Mouse (Mus musculus): Measurements from ENCODE around the gene Utrn. TPM values are rescaled to one million over a fixed set of nuclear protein-coding genes. Genes with fewer than 3 reads are reported as not detected.

The Utrn gene
- total and polyA plus RNA-seq, 3 experiments, result 18.8 to 68.1 (median 61.8) TPM

- peak; percentile 34 to 54 for DNase-seq
- WGBS, result 10% methylated on average over 6 of the region's 6 CpGs
- intact Hi-C loops (cut with DNase I), result loop anchor here (5.0 kb wide), 3 partner anchors 173 to 303 kb away; partner anchors contain the start of gene Utrn
- 0 out of 2 replicates have a peak, but pooled peaks have one; percentile 37 for TF ChIP-seq EP300 (IDR thresholded peaks at IDR 0.05; ENCODE audit: insufficient read depth, low read depth, low read length)
- TF ChIP-seq CTCF (IDR thresholded peaks at IDR 0.05), result no peak
- no peak overlapping the region for H3K4me3 ChIP-seq
- no peak overlapping the region for H3K9ac ChIP-seq (ENCODE audit: low read depth, low read length)
- no peaks in the 10 kb centered on the region for H3K79me2 ChIP-seq (replicated peaks; ENCODE audit: control insufficient read depth, insufficient read depth, low read length)
- H3K36me3 ChIP-seq (ENCODE audit: control insufficient read depth, insufficient read depth, low read length), result peaks cover 4% of the 10 kb centered on the region
- no peaks in the 10 kb centered on the region; the same call in none of the 2 replicates for H3K4me1 ChIP-seq (ENCODE audit: control insufficient read depth, insufficient read depth, low read length)
- H3K27me3 ChIP-seq (ENCODE audit: control insufficient read depth, insufficient read depth, low read length), result no peaks in the 10 kb centered on the region
- peak overlapping the region; percentile 42; the same call in 1 of the 2 replicates for H3K27ac ChIP-seq
These were observed 174.4 kb downstream of the Utrn start for GRCm38 (mm10) chr10:12694774-12695173.

- 0 out of 2 replicates have a peak, but pooled peaks cover 1% of the 10 kb centered on the region for H3K79me2 ChIP-seq (replicated peaks; ENCODE audit: control insufficient read depth, insufficient read depth, low read length)
- intact Hi-C loops (cut with DNase I), result loop anchor here (5.0 kb wide), 3 partner anchors 177 to 307 kb away; partner anchors contain the start of gene Utrn
- TF ChIP-seq EP300 (IDR thresholded peaks at IDR 0.05; ENCODE audit: insufficient read depth, low read depth, low read length) (0 out of 2 replicates have a peak, but pooled peaks have one; percentile 45), POLR2A (IDR thresholded peaks at IDR 0.05; ENCODE audit: insufficient read depth, low read depth, low read length) (no peak), CTCF (IDR thresholded peaks at IDR 0.05) (peak; percentile 80)
- no peaks in the 10 kb centered on the region for H3K27me3 ChIP-seq (ENCODE audit: control insufficient read depth, insufficient read depth, low read length)
- H3K4me1 ChIP-seq (ENCODE audit: control insufficient read depth, insufficient read depth, low read length), result no peaks in the 10 kb centered on the region; the same call in 1 of the 2 replicates
- DNase-seq, result peak; percentile 70 to 74
- H3K36me3 ChIP-seq (ENCODE audit: control insufficient read depth, insufficient read depth, low read length), result peaks cover 4% of the 10 kb centered on the region; the same call in 1 of the 2 replicates
- no peak overlapping the region for H3K27ac ChIP-seq
- no peak overlapping the region for H3K4me3 ChIP-seq
- H3K9ac ChIP-seq (ENCODE audit: low read depth, low read length), result no peak overlapping the region
- 21% methylated on average over 5 of the region's 5 CpGs for WGBS
These were observed 178.6 kb downstream of the Utrn start for GRCm38 (mm10) chr10:12690601-12691000.

GRCm38 (mm10) chr10:12685683-12686082 is 183.5 kb downstream of the Utrn start:
- Histone ChIP-seq H3K9ac (ENCODE audit: low read depth, low read length) (no peak overlapping the region), H3K4me1 (ENCODE audit: control insufficient read depth, insufficient read depth, low read length) (no peaks in the 10 kb centered on the region), H3K79me2 (replicated peaks; ENCODE audit: control insufficient read depth, insufficient read depth, low read length) (0 out of 2 replicates have a peak, but pooled peaks cover 1% of the 10 kb centered on the region), H3K27me3 (ENCODE audit: control insufficient read depth, insufficient read depth, low read length) (no peaks in the 10 kb centered on the region), H3K27ac (no peak overlapping the region), H3K4me3 (no peak overlapping the region), H3K36me3 (ENCODE audit: control insufficient read depth, insufficient read depth, low read length) (no peaks in the 10 kb centered on the region)
- intact Hi-C loops (cut with DNase I), result no loop called here
- DNase-seq, result no peak
- TF ChIP-seq CTCF (IDR thresholded peaks at IDR 0.05) (no peak), POLR2A (IDR thresholded peaks at IDR 0.05; ENCODE audit: insufficient read depth, low read depth, low read length) (no peak), EP300 (IDR thresholded peaks at IDR 0.05; ENCODE audit: insufficient read depth, low read depth, low read length) (no peak)

GRCm38 (mm10) chr10:12684018-12684417 is 185.1 kb downstream of the Utrn start:
- TF ChIP-seq POLR2A (IDR thresholded peaks at IDR 0.05; ENCODE audit: insufficient read depth, low read depth, low read length) (no peak), CTCF (IDR thresholded peaks at IDR 0.05) (no peak), EP300 (IDR thresholded peaks at IDR 0.05; ENCODE audit: insufficient read depth, low read depth, low read length) (no peak)
- H3K9ac ChIP-seq (ENCODE audit: low read depth, low read length), result no peak overlapping the region
- H3K36me3 ChIP-seq (ENCODE audit: control insufficient read depth, insufficient read depth, low read length), result peaks cover 3% of the 10 kb centered on the region; the same call in 1 of the 2 replicates
- H3K4me1 ChIP-seq (ENCODE audit: control insufficient read depth, insufficient read depth, low read length), result no peaks in the 10 kb centered on the region
- no peak overlapping the region for H3K27ac ChIP-seq
- H3K79me2 ChIP-seq (replicated peaks; ENCODE audit: control insufficient read depth, insufficient read depth, low read length), result 0 out of 2 replicates have a peak, but pooled peaks cover 1% of the 10 kb centered on the region
- intact Hi-C loops (cut with DNase I), result no loop called here
- H3K4me3 ChIP-seq, result no peak overlapping the region
- 92% methylated on average over 3 of the region's 3 CpGs for WGBS
- no peaks in the 10 kb centered on the region for H3K27me3 ChIP-seq (ENCODE audit: control insufficient read depth, insufficient read depth, low read length)
- DNase-seq, result no peak

- TF ChIP-seq CTCF (IDR thresholded peaks at IDR 0.05) (no peak), POLR2A (IDR thresholded peaks at IDR 0.05; ENCODE audit: insufficient read depth, low read depth, low read length) (no peak), EP300 (IDR thresholded peaks at IDR 0.05; ENCODE audit: insufficient read depth, low read depth, low read length) (no peak)
- intact Hi-C loops (cut with DNase I), result no loop called here
- no peak overlapping the region for H3K4me3 ChIP-seq
- no peaks in the 10 kb centered on the region for H3K36me3 ChIP-seq (ENCODE audit: control insufficient read depth, insufficient read depth, low read length)
- H3K27me3 ChIP-seq (ENCODE audit: control insufficient read depth, insufficient read depth, low read length), result no peaks in the 10 kb centered on the region
- H3K9ac ChIP-seq (ENCODE audit: low read depth, low read length), result no peak overlapping the region
- DNase-seq, result no peak
- WGBS, result 92% methylated on average over 5 of the region's 5 CpGs
- no peak overlapping the region for H3K27ac ChIP-seq
- no peaks in the 10 kb centered on the region for H3K4me1 ChIP-seq (ENCODE audit: control insufficient read depth, insufficient read depth, low read length)
- H3K79me2 ChIP-seq (replicated peaks; ENCODE audit: control insufficient read depth, insufficient read depth, low read length), result no peaks in the 10 kb centered on the region
These were observed 195.9 kb downstream of the Utrn start for GRCm38 (mm10) chr10:12673309-12673708.

GRCm38 (mm10) chr10:12671608-12672007 is 197.6 kb downstream of the Utrn start:
- H3K79me2 ChIP-seq (replicated peaks; ENCODE audit: control insufficient read depth, insufficient read depth, low read length), result no peaks in the 10 kb centered on the region
- H3K4me3 ChIP-seq, result no peak overlapping the region
- H3K9ac ChIP-seq (ENCODE audit: low read depth, low read length), result no peak overlapping the region
- TF ChIP-seq EP300 (IDR thresholded peaks at IDR 0.05; ENCODE audit: insufficient read depth, low read depth, low read length) (no peak), CTCF (IDR thresholded peaks at IDR 0.05) (no peak), POLR2A (IDR thresholded peaks at IDR 0.05; ENCODE audit: insufficient read depth, low read depth, low read length) (no peak)
- no peak for DNase-seq
- H3K27ac ChIP-seq, result no peak overlapping the region
- H3K27me3 ChIP-seq (ENCODE audit: control insufficient read depth, insufficient read depth, low read length), result no peaks in the 10 kb centered on the region
- H3K4me1 ChIP-seq (ENCODE audit: control insufficient read depth, insufficient read depth, low read length), result no peaks in the 10 kb centered on the region
- 95% methylated on average over 9 of the region's 9 CpGs for WGBS
- H3K36me3 ChIP-seq (ENCODE audit: control insufficient read depth, insufficient read depth, low read length), result peaks cover under 1% of the 10 kb centered on the region; the same call in 1 of the 2 replicates
- intact Hi-C loops (cut with DNase I), result no loop called here
